In the genomic region with DNA sequence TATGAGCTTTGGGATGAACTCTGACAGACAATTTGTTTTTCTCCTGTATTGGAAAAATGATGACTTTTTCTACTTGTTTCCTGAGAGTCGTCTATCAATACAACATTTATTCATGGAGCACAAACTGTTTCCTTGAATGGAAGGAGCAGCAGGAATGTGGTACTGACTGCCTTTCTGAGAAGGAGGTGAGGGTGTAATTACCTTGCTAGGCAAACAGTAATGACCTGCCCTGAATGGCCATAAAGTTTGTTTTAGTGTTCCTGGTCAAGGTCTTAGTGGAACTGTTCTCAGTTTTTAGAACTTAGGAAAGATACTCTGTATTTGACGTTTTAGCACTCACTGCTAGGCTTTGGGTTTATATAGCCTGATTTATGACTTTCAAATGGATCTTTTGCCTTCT, we compare ENCODE assay signal across 29 mouse cellular contexts.
"Had no signal": no experiment of that assay in that cellular context is flagged by ENCODE, and none has a peak within 500 bp of the region (broad histone marks: within the 10 kb centered on the region; RNA-seq: fewer than 3 reads in every experiment).

No protein-coding gene starts in this region.

- H3K27ac ChIP-seq: embryonic facial prominence, embryonic 10.5 days; embryonic facial prominence, embryonic 12.5 days; embryonic facial prominence, embryonic 13.5 days; embryonic facial prominence, embryonic 15.5 days; forebrain, embryonic 10.5 days; forebrain, embryonic 12.5 days; forebrain, embryonic 13.5 days; forebrain, embryonic 15.5 days; gastrocnemius, adult 2 months; heart, adult 2 months had no signal

- H3K4me1 ChIP-seq: embryonic facial prominence, embryonic 10.5 days; embryonic facial prominence, embryonic 12.5 days; embryonic facial prominence, embryonic 13.5 days; embryonic facial prominence, embryonic 15.5 days; forebrain, embryonic 10.5 days; forebrain, embryonic 12.5 days; forebrain, embryonic 13.5 days; forebrain, embryonic 15.5 days had no signal

- H3K4me3 ChIP-seq: embryonic facial prominence, embryonic 10.5 days; embryonic facial prominence, embryonic 12.5 days; embryonic facial prominence, embryonic 13.5 days; embryonic facial prominence, embryonic 15.5 days; erythroblast, embryonic 14.5 days; forebrain, embryonic 10.5 days; forebrain, embryonic 12.5 days; forebrain, embryonic 13.5 days; forebrain, embryonic 15.5 days; gastrocnemius, adult 2 months; heart, adult 2 months had no signal

- H3K9ac ChIP-seq: embryonic facial prominence, embryonic 12.5 days; embryonic facial prominence, embryonic 13.5 days; embryonic facial prominence, embryonic 15.5 days; forebrain, embryonic 12.5 days; forebrain, embryonic 13.5 days; forebrain, embryonic 15.5 days; forebrain, postnatal 0 days had no signal

- H3K4me2 ChIP-seq: embryonic facial prominence, embryonic 12.5 days; embryonic facial prominence, embryonic 13.5 days; embryonic facial prominence, embryonic 15.5 days; forebrain, embryonic 12.5 days; forebrain, embryonic 13.5 days; forebrain, embryonic 15.5 days had no signal

- H3K27me3 ChIP-seq: embryonic facial prominence, embryonic 12.5 days; embryonic facial prominence, embryonic 13.5 days; embryonic facial prominence, embryonic 15.5 days; forebrain, embryonic 12.5 days; forebrain, embryonic 13.5 days; forebrain, embryonic 15.5 days had no signal

- H3K36me3 ChIP-seq: embryonic facial prominence, embryonic 10.5 days; embryonic facial prominence, embryonic 12.5 days; embryonic facial prominence, embryonic 13.5 days; embryonic facial prominence, embryonic 15.5 days; forebrain, embryonic 10.5 days; forebrain, embryonic 12.5 days; forebrain, embryonic 15.5 days had no signal

- ATAC-seq: forebrain, embryonic 13.5 days; forebrain, embryonic 14.5 days; forebrain, embryonic 15.5 days; forebrain, embryonic 16.5 days; forebrain, postnatal 0 days had no signal

- DNase-seq: cerebellum, adult 2 months; cerebellum, adult 8-10 months; cerebellum, adult 9-10 months; cerebellum, adult 9-11 months; cerebellum, postnatal 10 days; cerebellum, postnatal 14 days; cerebellum, postnatal 25 days; cerebellum, postnatal 36 days; embryo, embryonic 11 days; forebrain, postnatal 0 days; gastrocnemius, adult 2 months; gastrocnemius, postnatal 10 days; gastrocnemius, postnatal 14 days; gastrocnemius, postnatal 25 days; gastrocnemius, postnatal 36 days; heart, adult 11 months; heart, adult 18-20 months; heart, adult 2 months had no signal

- H3K9me3 ChIP-seq: embryonic facial prominence, embryonic 10.5 days; embryonic facial prominence, embryonic 12.5 days; embryonic facial prominence, embryonic 13.5 days; embryonic facial prominence, embryonic 15.5 days; forebrain, embryonic 10.5 days; forebrain, embryonic 12.5 days; forebrain, embryonic 13.5 days; forebrain, embryonic 15.5 days had no signal
